ENCODE assay signal across 8 mouse cellular contexts in genomic region chr7:96915452-96916105, GRCm38 (mm10). TPM values are rescaled to one million over a fixed set of nuclear protein-coding genes. Genes with fewer than 3 reads are reported as not detected.
A peak's percentile ranks its signal among the peaks of the same experiment; 100 is the strongest.
DNase-seq lines count a peak whose midpoint lies in the region; ATAC-seq and TF ChIP-seq lines count a peak whose summit lies in the region.

No protein-coding gene starts in this region.

- H3K9me3 ChIP-seq in embryonic facial prominence, embryonic 11.5 days (replicated peaks; ENCODE audit: control insufficient read depth, low read length) = no peaks in the 10 kb centered on the region

- H3K4me3 ChIP-seq in bone marrow, adult 2 months (replicated peaks; ENCODE audit: control insufficient read depth, low read depth, low read length) = no peak overlapping the region
- no peak overlapping the region for H3K4me3 ChIP-seq in embryonic facial prominence, embryonic 11.5 days (ENCODE audit: low read depth, low read length)

- no peak overlapping the region for H3K9ac ChIP-seq in embryonic facial prominence, embryonic 11.5 days (replicated peaks; ENCODE audit: low read length)

- peak; percentile 45 to 88 for DNase-seq in adrenal gland, adult (ENCODE audit: inconsistent age in 2 of 2, low spot score in 1 of 2)
- no peak for DNase-seq in adrenal gland, adult 8-10 months
- DNase-seq in embryonic facial prominence, embryonic 11.5 days (ENCODE audit: low spot score) = peak; percentile 87
- DNase-seq in heart, postnatal 4 days = peak; percentile 67
- DNase-seq in kidney, postnatal 36 days = peak; percentile 63 to 67
- peak; percentile 70 for DNase-seq in lung, postnatal 14 days
- peak; percentile 63 to 75 for DNase-seq in right cerebral cortex, adult 2 months (ENCODE audit: low spot score in 2 of 2)

- H3K27me3 ChIP-seq in embryonic facial prominence, embryonic 11.5 days (ENCODE audit: control insufficient read depth, insufficient read depth, low read length) = no peaks in the 10 kb centered on the region

- no peaks in the 10 kb centered on the region for H3K36me3 ChIP-seq in embryonic facial prominence, embryonic 11.5 days (replicated peaks; ENCODE audit: control insufficient read depth, insufficient read depth, low read depth, low read length)

- no peak overlapping the region for H3K27ac ChIP-seq in bone marrow, adult 2 months (ENCODE audit: control insufficient read depth, insufficient read depth, low read depth, low read length, poor library complexity)
- no peak overlapping the region for H3K27ac ChIP-seq in embryonic facial prominence, embryonic 11.5 days (replicated peaks; ENCODE audit: low read depth, low read length)

- ATAC-seq in embryonic facial prominence, embryonic 11.5 days (replicated peaks; ENCODE audit: insufficient number of reproducible peaks, low FRiP score, low TSS enrichment, low read depth) = 0 out of 2 replicates have a peak, but pooled peaks have one; percentile 14

- H3K4me1 ChIP-seq in bone marrow, adult 2 months (ENCODE audit: control insufficient read depth, insufficient read depth, low read length) = no peaks in the 10 kb centered on the region
- H3K4me1 ChIP-seq in embryonic facial prominence, embryonic 11.5 days (ENCODE audit: control insufficient read depth, insufficient read depth, low read length) = peaks cover 3% of the 10 kb centered on the region; the same call in 1 of the 2 replicates

- no peak for TF ChIP-seq POLR2A in bone marrow, adult 2 months (IDR thresholded peaks at IDR 0.05; ENCODE audit: borderline replicate concordance, control insufficient read depth, low read depth, low read length)

- no peak overlapping the region for H3K4me2 ChIP-seq in embryonic facial prominence, embryonic 11.5 days (ENCODE audit: low read depth, low read length)

- WGBS in bone marrow, adult 2 months = 2% methylated on average over 2 of the region's 2 CpGs
- 0% methylated on average over 2 of the region's 2 CpGs for WGBS in embryonic facial prominence, embryonic 11.5 days

- peak; percentile 67 for TF ChIP-seq CTCF in bone marrow, adult 2 months (IDR thresholded peaks at IDR 0.05; ENCODE audit: control insufficient read depth, insufficient read depth, low read length)

RNA-seq across cellular contexts. Expression of gene Nars2, which starts 35.7 kb away (rescaled TPM):
- total RNA-seq in adrenal gland, adult 8-10 months (2022) = 10 to 100 TPM; 20.5 to 30.9 (median 24.3) TPM
- polyA plus RNA-seq in bone marrow, adult 2 months (2011; ENCODE audit: insufficient read depth, insufficient read length, low replicate concordance, missing spikeins) = 4.2 and 7.1 TPM in 2 replicates
- 23.0 and 25.3 TPM in 2 replicates for polyA plus RNA-seq in embryonic facial prominence, embryonic 11.5 days (2014; fragmentation: Nextera tagmentation; extraction: Ambion mirVana)
- total RNA-seq in heart, postnatal 4 days (2021) = 10 to 100 TPM; 15.3 to 16.5 TPM
